Mouse (Mus musculus): ENCODE measurements around the gene Ptrh2. TPM values are rescaled to one million over a fixed set of nuclear protein-coding genes. Genes with fewer than 3 reads are reported as not detected.

Gene Ptrh2
- 2.2 and 3.8 TPM in 2 replicates for polyA plus RNA-seq (2012; rRNA removed)

DNA sequence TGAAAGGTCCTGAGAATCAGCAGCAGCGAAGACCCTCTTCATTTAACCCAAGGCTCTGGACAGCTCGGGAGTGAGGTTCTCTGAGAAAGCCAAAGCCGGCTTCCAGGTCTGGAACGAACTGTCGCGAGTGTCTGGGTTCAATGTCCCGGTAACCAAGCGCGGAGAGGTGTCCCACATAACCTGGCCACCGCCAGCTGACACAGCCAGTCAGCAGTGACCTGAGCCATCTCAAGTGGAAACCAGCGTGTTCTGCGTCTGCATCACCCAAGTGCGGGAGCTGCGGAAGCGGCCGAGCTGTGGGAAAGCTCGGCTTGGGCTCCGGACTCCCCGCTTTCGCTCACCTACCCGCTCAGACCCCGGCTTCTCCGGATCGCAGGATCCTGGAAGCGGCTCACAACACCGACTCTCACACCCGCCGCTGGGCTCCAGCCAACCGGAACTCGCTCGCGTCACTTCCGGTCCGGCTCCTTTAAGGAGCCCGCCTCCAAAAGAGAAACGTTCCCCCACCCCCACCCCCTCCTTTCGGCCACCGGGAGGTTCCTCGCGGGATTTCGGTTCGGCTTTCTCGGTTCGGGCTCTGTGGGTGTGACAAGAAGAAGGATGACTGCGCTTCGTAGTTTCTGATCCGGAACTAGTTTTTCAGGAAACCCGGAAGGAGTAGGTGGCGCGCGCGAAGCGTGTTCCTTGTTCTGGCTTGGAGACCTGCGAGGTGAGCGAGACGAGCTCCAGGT is at the start of gene Ptrh2, which contains the start of gene Vmp1:
TSS of gene Ptrh2 (plus strand) at position 591 of the 731 bp plus-strand sequence.
TSS of gene Vmp1 (minus strand) at position 442 of the 731 bp plus-strand sequence.
- under 1% methylated on average over 56 of the region's 56 CpGs for WGBS
- TF ChIP-seq POLR2A (IDR thresholded peaks at IDR 0.05; ENCODE audit: borderline replicate concordance, extremely low read depth, low read depth, low read length) (peak; percentile 48; the same call in 1 of the 2 replicates), CTCF (IDR thresholded peaks at IDR 0.05; ENCODE audit: insufficient read depth, low read length) (no peak)
- peak; percentile 96 for DNase-seq
- Histone ChIP-seq H3K4me3 (replicated peaks; ENCODE audit: extremely low read depth, low read depth, low read length) (peak within 1 kb of the TSS; percentile 98), H3K4me1 (ENCODE audit: control insufficient read depth, insufficient read depth, low read length) (peaks cover 6% of the 10 kb centered on the region)

DNA sequence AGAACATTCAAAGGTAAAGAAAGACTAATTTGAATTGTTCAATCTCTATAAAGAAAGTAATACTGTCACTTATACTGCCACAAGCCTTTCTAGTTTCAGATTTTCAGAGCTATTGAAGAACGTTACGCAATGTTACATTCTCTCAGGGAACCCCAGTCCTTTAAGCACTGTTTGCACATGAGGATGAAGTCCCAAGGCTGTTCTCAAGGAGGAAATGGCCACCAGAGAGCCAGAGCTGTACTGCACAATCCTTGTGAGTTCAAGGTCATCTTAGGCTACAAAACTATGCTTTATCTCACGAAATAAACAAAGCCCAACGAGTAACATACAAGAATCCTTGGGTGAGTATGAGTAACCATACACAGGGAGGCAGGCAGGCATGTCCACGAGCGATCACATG is 49.4 kb upstream of the Ptrh2 start:
- 65% methylated on average over 6 of the region's 6 CpGs for WGBS

DNA sequence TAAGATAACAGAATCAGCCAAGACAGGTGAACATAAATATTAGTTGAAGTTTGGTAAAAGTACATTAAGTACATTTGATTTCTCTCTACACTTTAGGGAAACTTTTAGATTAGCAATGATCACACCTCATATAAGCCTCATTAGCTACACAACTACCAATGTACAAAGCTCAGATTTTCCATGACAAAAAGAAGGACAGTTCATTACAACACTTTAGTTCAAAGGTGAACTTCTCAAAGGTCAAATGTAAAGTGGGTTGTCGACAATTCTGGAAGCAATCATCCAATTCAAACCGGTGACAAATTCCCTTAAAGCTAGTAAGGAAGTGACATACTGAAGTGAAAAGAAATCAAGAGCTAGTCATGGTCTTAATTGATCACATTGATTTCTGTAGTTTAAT is 46.1 kb upstream of the Ptrh2 start:
- Histone ChIP-seq H3K4me3 (replicated peaks; ENCODE audit: extremely low read depth, low read depth, low read length) (no peak overlapping the region), H3K4me1 (ENCODE audit: control insufficient read depth, insufficient read depth, low read length) (peaks cover 8% of the 10 kb centered on the region)
- WGBS, result 68% methylated on average over 2 of the region's 2 CpGs
- DNase-seq, result no peak
- no peak for TF ChIP-seq CTCF (IDR thresholded peaks at IDR 0.05; ENCODE audit: insufficient read depth, low read length)
- TF ChIP-seq POLR2A (IDR thresholded peaks at IDR 0.05; ENCODE audit: borderline replicate concordance, extremely low read depth, low read depth, low read length), result no peak

More for the DNA sequence above, 49.4 kb upstream of the Ptrh2 start:
- peaks cover 7% of the 10 kb centered on the region; the same call in 1 of the 2 replicates for H3K4me1 ChIP-seq (ENCODE audit: control insufficient read depth, insufficient read depth, low read length)
- TF ChIP-seq CTCF (IDR thresholded peaks at IDR 0.05; ENCODE audit: insufficient read depth, low read length), result no peak
- TF ChIP-seq POLR2A (IDR thresholded peaks at IDR 0.05; ENCODE audit: borderline replicate concordance, extremely low read depth, low read depth, low read length), result no peak
- no peak overlapping the region for H3K4me3 ChIP-seq (replicated peaks; ENCODE audit: extremely low read depth, low read depth, low read length)
- DNase-seq, result no peak

DNA sequence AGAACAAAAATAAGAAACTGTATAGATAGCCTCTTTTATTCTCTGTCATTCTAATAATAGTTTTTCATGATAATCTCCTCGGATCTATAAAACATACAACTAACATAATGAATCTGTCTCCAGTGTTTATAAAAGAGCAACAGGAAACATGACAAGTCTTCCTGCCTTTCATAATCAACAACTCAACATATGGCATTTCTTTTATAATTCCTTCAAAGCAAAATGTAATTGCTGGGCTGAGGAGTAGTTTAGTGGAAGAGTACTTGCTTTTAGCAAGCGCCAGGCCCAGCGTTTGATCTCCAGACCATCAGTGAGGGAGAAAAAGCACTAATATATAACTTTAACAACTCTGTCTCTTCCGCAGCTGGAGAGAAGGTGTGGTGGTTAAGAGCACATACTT is 42.1 kb upstream of the Ptrh2 start:
- peaks cover 5% of the 10 kb centered on the region for H3K4me1 ChIP-seq (ENCODE audit: control insufficient read depth, insufficient read depth, low read length)
- no peak for DNase-seq
- H3K4me3 ChIP-seq (replicated peaks; ENCODE audit: extremely low read depth, low read depth, low read length), result no peak overlapping the region
- WGBS, result 29% methylated on average over 4 of the region's 4 CpGs
- TF ChIP-seq CTCF (IDR thresholded peaks at IDR 0.05; ENCODE audit: insufficient read depth, low read length) (no peak), POLR2A (IDR thresholded peaks at IDR 0.05; ENCODE audit: borderline replicate concordance, extremely low read depth, low read depth, low read length) (no peak)

DNA sequence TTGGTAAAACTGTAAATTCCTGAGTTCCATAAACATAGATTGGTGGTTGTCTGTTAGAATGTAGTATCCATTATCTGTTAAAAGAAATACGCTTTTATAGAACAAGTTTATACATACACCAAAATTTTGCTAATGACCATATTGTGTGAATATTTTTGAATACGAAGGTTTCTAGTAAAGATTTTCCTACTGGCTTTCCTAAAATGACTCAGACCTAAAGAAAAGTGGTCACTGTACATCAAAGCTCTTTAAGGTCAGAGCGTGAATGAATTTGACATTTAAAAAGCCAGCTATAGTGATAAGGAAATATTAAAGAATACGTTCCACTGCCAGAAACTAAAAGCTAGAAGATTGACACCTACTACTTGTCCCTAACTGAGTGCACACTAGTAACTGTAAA is 39.2 kb upstream of the Ptrh2 start:
- 88% methylated on average over 4 of the region's 4 CpGs for WGBS
- DNase-seq, result no peak
- TF ChIP-seq CTCF (IDR thresholded peaks at IDR 0.05; ENCODE audit: insufficient read depth, low read length) (no peak), POLR2A (IDR thresholded peaks at IDR 0.05; ENCODE audit: borderline replicate concordance, extremely low read depth, low read depth, low read length) (no peak)
- Histone ChIP-seq H3K4me1 (ENCODE audit: control insufficient read depth, insufficient read depth, low read length) (peaks cover 5% of the 10 kb centered on the region), H3K4me3 (replicated peaks; ENCODE audit: extremely low read depth, low read depth, low read length) (no peak overlapping the region)

DNA sequence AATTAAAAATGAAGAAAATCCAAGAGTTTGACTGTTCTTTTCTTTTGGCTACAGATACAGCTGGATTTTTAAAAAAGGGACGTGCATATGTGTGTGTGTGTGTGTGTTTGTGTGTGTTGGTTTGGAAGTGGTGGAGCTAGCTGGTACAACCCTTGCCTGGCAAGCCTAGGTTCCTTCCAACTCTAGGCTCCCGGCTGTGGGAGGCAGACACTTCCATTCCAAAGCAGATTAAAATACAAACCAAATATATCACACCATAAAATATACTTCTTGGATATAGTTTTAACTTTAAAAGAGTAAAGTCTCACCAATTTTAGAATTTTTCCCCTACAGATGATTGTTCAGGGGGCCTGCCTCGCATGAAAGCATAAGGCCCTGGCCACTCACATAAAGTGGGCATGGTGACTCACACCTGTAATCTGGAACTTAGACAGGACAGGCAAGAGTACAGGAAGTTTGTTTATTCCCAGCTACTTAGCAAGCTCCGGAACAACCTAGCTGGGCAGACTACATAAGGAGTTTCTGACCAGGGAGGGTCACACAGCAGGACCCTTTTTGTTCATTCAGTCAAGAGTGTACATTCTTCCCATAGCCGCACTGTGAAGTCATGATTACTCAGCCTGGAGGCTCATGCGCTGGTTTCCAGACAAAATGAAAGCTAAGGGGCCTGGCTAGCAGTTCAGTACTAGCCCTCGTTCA is 37.5 kb upstream of the Ptrh2 start:
- Histone ChIP-seq H3K4me3 (replicated peaks; ENCODE audit: extremely low read depth, low read depth, low read length) (no peak overlapping the region), H3K4me1 (ENCODE audit: control insufficient read depth, insufficient read depth, low read length) (peaks cover 3% of the 10 kb centered on the region; the same call in 1 of the 2 replicates)
- peak; percentile 57 for DNase-seq
- 44% methylated on average over 7 of the region's 7 CpGs for WGBS
- TF ChIP-seq POLR2A (IDR thresholded peaks at IDR 0.05; ENCODE audit: borderline replicate concordance, extremely low read depth, low read depth, low read length), result no peak
- TF ChIP-seq CTCF (IDR thresholded peaks at IDR 0.05; ENCODE audit: insufficient read depth, low read length), result no peak

DNA sequence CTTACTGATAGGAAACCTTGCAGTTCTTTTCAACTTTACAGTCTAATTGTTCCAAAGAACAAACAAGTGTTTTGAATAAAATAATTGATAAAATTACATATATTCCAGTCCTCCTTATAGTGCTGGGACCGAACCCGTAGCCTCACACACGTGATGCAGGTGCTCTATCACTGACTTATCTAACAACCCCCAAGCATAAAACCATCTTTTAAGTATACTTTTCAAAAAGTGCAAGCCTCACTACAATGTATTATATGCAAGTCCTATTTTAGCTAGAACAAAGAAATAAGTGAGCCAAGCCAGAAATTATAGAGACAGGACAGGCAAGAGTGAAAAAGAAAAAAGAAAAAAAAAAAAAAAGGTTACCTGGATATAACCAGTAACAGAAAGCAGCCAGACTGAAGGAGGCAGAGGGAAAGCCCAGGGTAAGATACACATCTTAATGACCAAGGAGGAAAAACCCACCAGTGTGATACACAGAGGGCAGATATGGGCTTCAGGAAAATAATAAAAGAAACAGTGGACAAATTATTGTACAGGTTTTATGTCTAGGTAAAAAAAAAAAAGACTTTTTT is 36.8 kb upstream of the Ptrh2 start:
- DNase-seq, result no peak
- WGBS, result 74% methylated on average over 3 of the region's 3 CpGs
- TF ChIP-seq CTCF (IDR thresholded peaks at IDR 0.05; ENCODE audit: insufficient read depth, low read length), result no peak
- TF ChIP-seq POLR2A (IDR thresholded peaks at IDR 0.05; ENCODE audit: borderline replicate concordance, extremely low read depth, low read depth, low read length), result no peak

DNA sequence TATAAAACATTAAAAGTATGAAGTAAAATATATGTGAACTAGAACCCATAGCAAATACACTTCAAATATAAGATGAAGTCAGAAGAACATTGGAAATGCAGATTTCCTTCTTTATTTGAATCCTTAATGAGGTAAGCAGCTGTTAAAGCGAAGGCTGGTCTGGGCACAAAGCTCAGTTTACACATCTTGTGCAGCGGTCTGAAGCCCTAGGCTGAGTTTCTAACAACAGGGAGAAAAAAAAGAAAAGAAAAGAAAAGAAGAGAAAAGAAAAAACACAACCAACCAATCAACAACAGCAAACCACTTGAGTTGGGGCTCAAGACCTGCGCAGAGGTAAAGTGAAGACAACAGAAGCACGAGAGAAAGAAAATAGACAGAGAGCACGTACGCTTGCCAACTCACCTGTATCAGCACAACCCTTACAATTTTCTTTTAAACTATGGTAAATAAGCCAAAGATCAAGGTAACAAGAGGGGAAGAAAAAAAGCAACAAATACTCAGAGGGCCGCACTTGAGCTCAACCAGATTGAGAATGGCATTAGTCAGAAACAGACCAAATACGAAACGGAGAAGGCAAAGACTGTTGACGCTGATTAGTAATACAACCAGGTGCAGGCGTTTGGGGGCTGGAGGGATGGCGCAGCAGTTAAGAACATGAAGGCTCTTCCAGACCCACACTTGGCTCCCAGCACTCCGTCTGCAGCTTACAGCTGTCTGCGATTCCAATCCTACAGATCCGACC is 35.9 kb upstream of the Ptrh2 start:
- TF ChIP-seq CTCF (IDR thresholded peaks at IDR 0.05; ENCODE audit: insufficient read depth, low read length) (no peak), POLR2A (IDR thresholded peaks at IDR 0.05; ENCODE audit: borderline replicate concordance, extremely low read depth, low read depth, low read length) (no peak)
- Histone ChIP-seq H3K4me3 (replicated peaks; ENCODE audit: extremely low read depth, low read depth, low read length) (no peak overlapping the region), H3K4me1 (ENCODE audit: control insufficient read depth, insufficient read depth, low read length) (no peaks in the 10 kb centered on the region; the same call in 1 of the 2 replicates)
- 74% methylated on average over 15 of the region's 15 CpGs for WGBS
- DNase-seq, result no peak

More for the DNA sequence above, 36.8 kb upstream of the Ptrh2 start:
- no peak overlapping the region for H3K4me3 ChIP-seq (replicated peaks; ENCODE audit: extremely low read depth, low read depth, low read length)
- H3K4me1 ChIP-seq (ENCODE audit: control insufficient read depth, insufficient read depth, low read length), result no peaks in the 10 kb centered on the region; the same call in 1 of the 2 replicates

DNA sequence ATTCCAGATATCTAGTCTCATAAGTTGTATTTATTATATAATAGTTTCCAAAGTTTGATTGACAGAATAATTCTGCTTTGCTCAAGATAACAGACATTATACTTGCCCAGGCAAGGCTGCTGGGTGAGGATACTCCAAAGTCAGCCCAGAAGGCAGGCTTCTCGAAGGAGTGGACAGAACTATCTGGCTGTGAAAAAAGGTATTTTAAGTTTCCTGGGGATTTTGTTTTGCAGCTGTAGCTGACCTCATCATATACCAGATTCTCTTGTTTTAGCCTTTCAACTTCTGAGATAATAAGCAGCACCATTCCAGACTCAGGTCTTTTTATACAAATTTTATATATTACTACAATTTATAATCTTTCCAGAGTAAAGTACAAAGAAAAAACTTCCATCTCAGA is 34.2 kb upstream of the Ptrh2 start:
- TF ChIP-seq CTCF (IDR thresholded peaks at IDR 0.05; ENCODE audit: insufficient read depth, low read length) (no peak), POLR2A (IDR thresholded peaks at IDR 0.05; ENCODE audit: borderline replicate concordance, extremely low read depth, low read depth, low read length) (no peak)
- WGBS, result 90% methylated on average over 1 of the region's 1 CpGs
- DNase-seq, result no peak
- no peak overlapping the region for H3K4me3 ChIP-seq (replicated peaks; ENCODE audit: extremely low read depth, low read depth, low read length)
- H3K4me1 ChIP-seq (ENCODE audit: control insufficient read depth, insufficient read depth, low read length), result peaks cover 2% of the 10 kb centered on the region
